Mouse (Mus musculus) liver, adult 2 months (tissue): ENCODE measurements around the gene Mtf1.

Experiments
- CTCF ChIP-seq: fragments of 200-500 bp; IDR thresholded peaks from 2 replicates; pipeline ENCODE4 v1.5.1; 2011; ENCODE audit warnings: low read depth, low read length, control low read depth
- POLR2A ChIP-seq: fragments of 200-500 bp; IDR thresholded peaks from 2 replicates; pipeline ENCODE4 v1.6.1; 2011; ENCODE audit warnings: low read length, control low read depth; ENCODE audit not compliant: insufficient read depth; ENCODE audit errors: extremely low read depth

GRCm38 (mm10) chr4:124765802-124766565, 35.9 kb upstream of the Mtf1 start:
- TF ChIP-seq CTCF (no peak), POLR2A (no peak)
